Mouse (Mus musculus) liver, adult 2 months (tissue): ENCODE measurements around the gene Brms1l.

Experiments used
- CTCF ChIP-seq: fragments of 200-500 bp; IDR thresholded peaks from 2 replicates; pipeline ENCODE4 v1.5.1; 2011; ENCODE audit warnings: low read depth, low read length, control low read depth
- POLR2A ChIP-seq: fragments of 200-500 bp; IDR thresholded peaks from 2 replicates; pipeline ENCODE4 v1.6.1; 2011; ENCODE audit warnings: low read length, control low read depth; ENCODE audit not compliant: insufficient read depth; ENCODE audit errors: extremely low read depth

DNA sequence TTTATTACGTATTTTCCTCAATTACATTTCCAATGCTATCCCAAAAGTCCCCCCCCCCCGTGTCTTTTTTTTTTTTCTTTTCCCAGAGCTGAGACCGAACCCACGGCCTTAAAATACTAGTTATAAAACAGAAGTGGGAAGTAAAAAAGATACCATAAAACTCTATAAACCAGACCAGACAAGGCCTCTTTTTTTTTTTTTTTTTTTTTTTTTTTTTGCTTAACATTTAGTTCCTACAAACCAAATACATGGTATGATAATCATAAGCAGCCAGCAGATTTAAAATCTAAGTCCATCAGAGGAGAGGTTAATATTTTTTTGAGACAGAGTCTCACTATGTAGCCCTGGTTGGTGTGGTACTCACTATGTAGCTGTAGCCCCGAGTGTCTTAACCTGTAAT, 19.6 kb upstream of the Brms1l start:
- TF ChIP-seq POLR2A (no peak), CTCF (no peak)
